Mouse (Mus musculus) duodenum, adult 2 months (tissue): ENCODE measurements around the gene Pgpep1. TPM values are rescaled to one million over a fixed set of nuclear protein-coding genes. Genes with fewer than 3 reads are reported as not detected.

Experiments used
- polyA plus RNA-seq: library from polyadenylated mRNA; depleted of rRNA; stranded (reverse); fragments of >200 nt; gene quantifications from 2 replicates; pipeline ENCODE4 v1.2.3, GENCODE M21; 2012; ENCODE audit warnings: low replicate concordance; rRNA removed

The Pgpep1 gene
- polyA plus RNA-seq: 53.9 and 98.0 TPM in 2 replicates

GRCm38 (mm10) chr8:70660273-70660725 lies at the start of gene Pgpep1:
Gene Pgpep1 (minus strand): TSS chr8:70660388.

DNA sequence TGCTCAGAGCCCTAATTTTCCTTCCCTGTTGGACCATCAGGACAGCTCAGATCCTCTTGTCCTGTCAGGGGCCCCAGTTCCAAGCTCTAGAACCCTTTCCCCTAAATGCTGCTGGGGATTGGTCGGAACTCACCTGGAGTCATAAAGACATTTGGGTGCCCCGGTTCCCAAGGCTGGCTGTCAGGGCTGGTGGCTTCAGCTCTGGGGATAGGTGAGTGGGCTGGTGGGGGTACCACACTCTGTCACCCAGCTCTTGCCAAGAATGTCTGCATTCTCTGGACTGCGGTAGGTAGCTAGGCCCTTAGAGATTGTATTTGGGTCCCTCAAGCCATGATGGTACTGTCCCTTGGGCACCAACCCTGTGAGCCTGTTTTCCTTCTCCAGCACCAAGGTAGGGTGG lies 43.1 kb upstream of the Pgpep1 start, which contains the start of gene Iqcn:
TSS of gene Iqcn (plus strand) at position 171 of the 400 bp plus-strand sequence.

DNA sequence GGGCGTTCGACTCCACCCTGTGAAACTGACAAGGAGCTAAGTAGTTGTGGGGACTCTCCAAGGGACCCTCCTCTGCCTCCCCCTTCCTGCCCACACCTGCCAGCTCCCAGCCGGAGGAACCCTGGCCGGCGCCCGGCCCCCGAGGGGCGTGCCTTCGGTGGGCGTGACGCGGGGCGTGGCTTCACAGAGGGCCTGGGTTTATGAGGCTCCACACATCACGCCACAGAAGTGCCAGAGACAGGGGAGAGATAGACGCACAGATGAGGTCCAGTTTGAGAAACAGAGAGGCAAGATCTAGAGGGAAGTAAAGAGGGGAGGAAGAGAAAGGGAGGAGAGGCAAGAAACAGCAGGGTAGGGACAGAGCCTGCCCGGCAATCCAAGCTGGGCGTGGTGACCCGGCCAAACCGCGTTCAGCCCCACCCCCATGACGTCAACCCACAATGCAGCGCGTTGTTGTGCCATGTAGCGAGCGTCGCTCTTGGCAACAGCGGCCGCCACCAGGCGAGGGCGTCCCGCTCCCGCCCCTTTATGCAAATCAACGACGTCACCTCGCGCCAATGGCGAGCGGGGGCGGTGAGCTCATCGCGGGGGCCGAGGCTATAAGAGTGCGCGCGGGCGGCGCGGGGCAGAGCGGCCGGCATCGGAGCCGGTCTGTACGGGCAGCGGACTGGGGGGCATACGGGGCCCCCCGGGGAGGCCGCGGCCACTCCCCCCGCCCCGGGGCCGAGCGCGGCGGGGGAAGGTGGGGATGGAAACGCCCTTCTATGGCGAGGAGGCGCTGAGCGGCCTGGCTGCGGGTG lies 38.3 kb upstream of the Pgpep1 start, which contains the start of gene Jund:
TSS of gene Jund (plus strand) at position 640 of the 800 bp plus-strand sequence.

GRCm38 (mm10) chr8:70673079-70673856 lies 13.1 kb upstream of the Pgpep1 start, which contains the start of gene Lsm4:
Gene Lsm4 (plus strand): TSS chr8:70673248.

DNA sequence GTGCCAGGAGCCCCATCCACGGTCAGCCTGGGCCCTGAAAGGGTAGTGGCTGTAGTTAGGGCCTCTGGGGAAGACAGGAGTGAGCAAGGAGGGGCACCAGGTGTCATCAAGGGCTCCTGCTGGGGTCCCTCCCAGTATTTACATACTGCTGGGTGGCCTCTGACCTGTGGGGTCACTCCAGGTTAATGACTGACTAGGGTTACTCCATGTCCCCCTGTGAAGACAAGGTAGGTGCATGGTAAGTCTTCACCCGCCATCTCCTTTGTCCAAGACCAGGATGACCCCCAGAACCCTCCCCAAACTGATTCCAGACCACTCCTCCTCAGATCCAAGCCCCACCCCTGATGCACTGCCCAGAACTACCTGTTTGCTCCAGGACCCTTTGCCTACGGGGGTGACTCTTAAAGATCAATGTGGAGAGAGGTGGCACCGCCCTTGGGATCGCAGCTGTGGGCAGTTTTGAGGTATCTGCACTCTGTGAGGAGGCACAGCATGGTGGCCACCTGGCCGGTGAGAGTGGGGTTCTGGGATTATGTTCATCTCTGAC lies 27.8 kb downstream of the Pgpep1 start, which contains the start of gene Gdf15:
TSS of gene Gdf15 (minus strand) at position 111 of the 547 bp plus-strand sequence.

GRCm38 (mm10) chr8:70615894-70616293 lies 44.3 kb downstream of the Pgpep1 start, which contains the start of gene Lrrc25:
Gene Lrrc25 (plus strand): TSS chr8:70616155.

GRCm38 (mm10) chr8:70608749-70609367 lies 51.3 kb downstream of the Pgpep1 start, which contains the start of gene Ssbp4:
Gene Ssbp4 (minus strand): TSS chr8:70608872.

Other genes starting within 250 kb of the Pgpep1 start
- gene Crtc1, start 220.8 kb downstream of the Pgpep1 start, polyA plus RNA-seq: 12.2 and 17.8 TPM in 2 replicates
- gene Klhl26, start 183.4 kb downstream of the Pgpep1 start, polyA plus RNA-seq: 22.5 and 31.2 TPM in 2 replicates
- 2.5 TPM in 2 replicates for gene Tmem59l, start 173.0 kb downstream of the Pgpep1 start, polyA plus RNA-seq
- 2.7 and 9.8 TPM in 2 replicates for gene Crlf1, start 167.2 kb downstream of the Pgpep1 start, polyA plus RNA-seq
- gene Rex1bd, start 153.6 kb downstream of the Pgpep1 start, polyA plus RNA-seq: 137 and 190 TPM in 2 replicates
- 1,130 and 1,246 TPM in 2 replicates for gene Uba52, start 149.6 kb downstream of the Pgpep1 start, polyA plus RNA-seq
- 325 and 545 TPM in 2 replicates for gene Fkbp8, start 132.7 kb downstream of the Pgpep1 start, polyA plus RNA-seq
- 64.0 and 85.0 TPM in 2 replicates for gene Kxd1, start 132.4 kb downstream of the Pgpep1 start, polyA plus RNA-seq
- 25.2 and 37.0 TPM in 2 replicates for gene Ell, start 120.9 kb downstream of the Pgpep1 start, polyA plus RNA-seq
- 89.0 and 112 TPM in 2 replicates for gene Isyna1, start 66.0 kb downstream of the Pgpep1 start, polyA plus RNA-seq
- gene Ssbp4, start 51.5 kb downstream of the Pgpep1 start, polyA plus RNA-seq: 192 and 205 TPM in 2 replicates
- 5.9 and 12.7 TPM in 2 replicates for gene Lrrc25, start 44.2 kb downstream of the Pgpep1 start, polyA plus RNA-seq
- gene Gdf15, start 27.9 kb downstream of the Pgpep1 start, polyA plus RNA-seq: 7.2 and 7.6 TPM in 2 replicates
- gene Lsm4, start 12.9 kb upstream of the Pgpep1 start, polyA plus RNA-seq: 82.4 and 136 TPM in 2 replicates
- gene Jund, start 38.6 kb upstream of the Pgpep1 start, polyA plus RNA-seq: 654 and 1,953 TPM in 2 replicates
- 0.01 and 0.06 TPM in 2 replicates for gene Iqcn, start 43.1 kb upstream of the Pgpep1 start, polyA plus RNA-seq
- 39.9 and 50.2 TPM in 2 replicates for gene Gm3336, start 58.2 kb upstream of the Pgpep1 start, polyA plus RNA-seq
- 5.2 and 15.1 TPM in 2 replicates for gene Pde4c, start 63.3 kb upstream of the Pgpep1 start, polyA plus RNA-seq
- 30.3 and 33.5 TPM in 2 replicates for gene Rab3a, start 94.3 kb upstream of the Pgpep1 start, polyA plus RNA-seq
- gene Mpv17l2, start 100.6 kb upstream of the Pgpep1 start, polyA plus RNA-seq: 107 and 299 TPM in 2 replicates
- gene Pik3r2, start 116.3 kb upstream of the Pgpep1 start, polyA plus RNA-seq: 233 and 412 TPM in 2 replicates
- 54.1 and 62.5 TPM in 2 replicates for gene Mast3, start 144.7 kb upstream of the Pgpep1 start, polyA plus RNA-seq
- gene Il12rb1, start 148.1 kb upstream of the Pgpep1 start, polyA plus RNA-seq: 1.4 and 4.2 TPM in 2 replicates
- gene Arrdc2, start 179.3 kb upstream of the Pgpep1 start, polyA plus RNA-seq: 38.6 and 40.6 TPM in 2 replicates
- 0.66 and 1.3 TPM in 2 replicates for gene Kcnn1, start 202.9 kb upstream of the Pgpep1 start, polyA plus RNA-seq
- 49.4 and 62.1 TPM in 2 replicates for gene Ccdc124, start 213.5 kb upstream of the Pgpep1 start, polyA plus RNA-seq
- 0.33 and 12.5 TPM in 2 replicates for gene Slc5a5, start 232.4 kb upstream of the Pgpep1 start, polyA plus RNA-seq
- 4,446 and 4,916 TPM in 2 replicates for gene Rpl18a, start 237.0 kb upstream of the Pgpep1 start, polyA plus RNA-seq
- gene Map1s, start 245.5 kb upstream of the Pgpep1 start, polyA plus RNA-seq: 22.3 and 22.6 TPM in 2 replicates